Mouse (Mus musculus) stomach, embryonic 15.5 days (tissue): ENCODE results near the gene Mex3b. TPM values are rescaled to one million over a fixed set of nuclear protein-coding genes. Genes with fewer than 3 reads are reported as not detected.

Experiments used
- ATAC-seq: fragments of 200-750 bp; cut with Nextera tagmentation; 2 replicates; pipeline ENCODE4 v1.8.0; 2017; ENCODE audit warnings: low read depth, moderate number of reproducible peaks, moderate TSS enrichment; ENCODE audit not compliant: insufficient read depth, low FRiP score
- H3K27ac ChIP-seq: fragments of 300-500 bp; sonication (generic); 2 replicates; pipeline ENCODE4 v1.5.1; 2015; ENCODE audit warnings: mild to moderate bottlenecking, inconsistent platforms
- H3K27me3 ChIP-seq: fragments of 300-500 bp; sonication (generic); replicated peaks from 2 replicates; pipeline ENCODE4 v1.6.1; 2015; ENCODE audit warnings: inconsistent platforms
- H3K36me3 ChIP-seq: fragments of 300-500 bp; sonication (generic); 2 replicates; pipeline ENCODE4 v1.6.1; 2015; ENCODE audit warnings: inconsistent platforms
- H3K4me1 ChIP-seq: fragments of 300-500 bp; sonication (generic); 2 replicates; pipeline ENCODE4 v1.6.1; 2015; ENCODE audit warnings: inconsistent platforms
- H3K4me2 ChIP-seq: fragments of 300-500 bp; sonication (generic); 2 replicates; pipeline ENCODE4 v1.6.1; 2015; ENCODE audit warnings: mild to moderate bottlenecking, inconsistent platforms
- H3K4me3 ChIP-seq: fragments of 300-500 bp; sonication (generic); replicated peaks from 2 replicates; pipeline ENCODE4 v1.5.1; 2015; ENCODE audit warnings: inconsistent platforms
- H3K9ac ChIP-seq: fragments of 300-500 bp; sonication (generic); 2 replicates; pipeline ENCODE4 v1.6.1; 2015; ENCODE audit warnings: inconsistent platforms
- H3K9me3 ChIP-seq: fragments of 300-500 bp; sonication (generic); 2 replicates; pipeline ENCODE4 v1.6.1; 2016; ENCODE audit warnings: inconsistent platforms
- WGBS: fragments of 180-500 bp; shearing (Covaris S2); methylation state at CpG from one replicate; pipeline ENCODE4 v1.1.7; 2015; 5-methylcytosine and 5-hydroxymethylcytosine counted together
- polyA plus RNA-seq: library from polyadenylated mRNA; unstranded; fragments of >200 nt; fragmentation: Nextera tagmentation; extraction: Ambion mirVana; gene quantifications from 2 replicates; pipeline ENCODE4 v1.2.1, GENCODE M21; 2015

The Mex3b gene
- polyA plus RNA-seq, 1 experiment from 2014 or later = 8.8 TPM

GRCm38 (mm10) chr7:82868309-82869230 is 1.4 kb downstream of the Mex3b start:
- Histone ChIP-seq H3K36me3 (no peaks in the 10 kb centered on the region), H3K9me3 (no peaks in the 10 kb centered on the region), H3K9ac (peak overlapping the region; percentile 85), H3K4me2 (peak overlapping the region; percentile 94), H3K27me3 (no peaks in the 10 kb centered on the region), H3K27ac (peak overlapping the region; percentile 99), H3K4me3 (peak overlapping the region; percentile 83), H3K4me1 (peaks cover 13% of the 10 kb centered on the region)
- no peak for ATAC-seq
- 2% methylated on average over 56 of the region's 56 CpGs for WGBS

- peaks cover 13% of the 10 kb centered on the region for H3K4me1 ChIP-seq
- ATAC-seq = no peak
- H3K9ac ChIP-seq = peak overlapping the region; percentile 30
- peak overlapping the region; percentile 83 for H3K4me3 ChIP-seq
- H3K36me3 ChIP-seq = no peaks in the 10 kb centered on the region
- 8% methylated on average over 56 of the region's 56 CpGs for WGBS
- H3K27me3 ChIP-seq = no peaks in the 10 kb centered on the region
- peak overlapping the region; percentile 94 for H3K4me2 ChIP-seq
- no peaks in the 10 kb centered on the region for H3K9me3 ChIP-seq
- no peak overlapping the region for H3K27ac ChIP-seq
Observed at GRCm38 (mm10) chr7:82869231-82870147, 2.4 kb downstream of the Mex3b start.

- Histone ChIP-seq H3K4me3 (peak overlapping the region; percentile 83), H3K4me2 (peak overlapping the region; percentile 94), H3K27me3 (no peaks in the 10 kb centered on the region), H3K36me3 (no peaks in the 10 kb centered on the region), H3K27ac (no peak overlapping the region), H3K9ac (peak overlapping the region; percentile 30; the same call in 1 of the 2 replicates), H3K4me1 (peaks cover 13% of the 10 kb centered on the region), H3K9me3 (no peaks in the 10 kb centered on the region)
- no peak for ATAC-seq
- WGBS = 25% methylated on average over 18 of the region's 18 CpGs
Observed at GRCm38 (mm10) chr7:82870148-82870513, 3.0 kb downstream of the Mex3b start.

- WGBS = 62% methylated on average over 4 of the region's 5 CpGs
- ATAC-seq = no peak
- no peaks in the 10 kb centered on the region for H3K27me3 ChIP-seq
- H3K36me3 ChIP-seq = no peaks in the 10 kb centered on the region
- 0 out of 2 replicates have a peak, but pooled peaks cover 2% of the 10 kb centered on the region for H3K9me3 ChIP-seq
- no peak overlapping the region for H3K4me2 ChIP-seq
- no peak overlapping the region for H3K4me3 ChIP-seq
- no peaks in the 10 kb centered on the region for H3K4me1 ChIP-seq
- no peak overlapping the region for H3K27ac ChIP-seq
- no peak overlapping the region for H3K9ac ChIP-seq
Observed at GRCm38 (mm10) chr7:82876551-82876950, 9.4 kb downstream of the Mex3b start.

- Histone ChIP-seq H3K9me3 (0 out of 2 replicates have a peak, but pooled peaks cover 2% of the 10 kb centered on the region), H3K27ac (no peak overlapping the region), H3K4me2 (no peak overlapping the region), H3K27me3 (no peaks in the 10 kb centered on the region), H3K4me1 (no peaks in the 10 kb centered on the region), H3K36me3 (no peaks in the 10 kb centered on the region), H3K9ac (no peak overlapping the region), H3K4me3 (no peak overlapping the region)
- 85% methylated on average over 5 of the region's 5 CpGs for WGBS
- no peak for ATAC-seq
Observed at GRCm38 (mm10) chr7:82880016-82880415, 12.9 kb downstream of the Mex3b start.

GRCm38 (mm10) chr7:82880700-82881099 is 13.6 kb downstream of the Mex3b start:
- no peaks in the 10 kb centered on the region for H3K36me3 ChIP-seq
- WGBS = 81% methylated on average over 5 of the region's 5 CpGs
- no peak for ATAC-seq

GRCm38 (mm10) chr7:82890317-82890850 is 23.3 kb downstream of the Mex3b start:
- no peaks in the 10 kb centered on the region for H3K27me3 ChIP-seq
- no peaks in the 10 kb centered on the region for H3K4me1 ChIP-seq
- H3K4me3 ChIP-seq = no peak overlapping the region
- no peak overlapping the region for H3K9ac ChIP-seq
- H3K36me3 ChIP-seq = no peaks in the 10 kb centered on the region
- 72% methylated on average over 6 of the region's 6 CpGs for WGBS
- no peak for ATAC-seq
- H3K4me2 ChIP-seq = no peak overlapping the region
- H3K27ac ChIP-seq = no peak overlapping the region
- no peaks in the 10 kb centered on the region for H3K9me3 ChIP-seq

More at GRCm38 (mm10) chr7:82880700-82881099, 13.6 kb downstream of the Mex3b start:
- Histone ChIP-seq H3K4me2 (no peak overlapping the region), H3K4me1 (no peaks in the 10 kb centered on the region), H3K27me3 (no peaks in the 10 kb centered on the region), H3K4me3 (no peak overlapping the region), H3K9ac (no peak overlapping the region), H3K27ac (no peak overlapping the region), H3K9me3 (0 out of 2 replicates have a peak, but pooled peaks cover 2% of the 10 kb centered on the region)

GRCm38 (mm10) chr7:82890875-82891515 is 23.9 kb downstream of the Mex3b start:
- H3K4me2 ChIP-seq = no peak overlapping the region
- H3K4me3 ChIP-seq = no peak overlapping the region
- no peaks in the 10 kb centered on the region for H3K36me3 ChIP-seq
- 13% methylated on average over 1 of the region's 1 CpGs for WGBS
- no peaks in the 10 kb centered on the region for H3K27me3 ChIP-seq
- ATAC-seq = no peak
- H3K9ac ChIP-seq = no peak overlapping the region
- H3K27ac ChIP-seq = no peak overlapping the region
- H3K4me1 ChIP-seq = no peaks in the 10 kb centered on the region
- no peaks in the 10 kb centered on the region for H3K9me3 ChIP-seq

- no peak overlapping the region for H3K4me2 ChIP-seq
- no peaks in the 10 kb centered on the region for H3K9me3 ChIP-seq
- ATAC-seq = no peak
- H3K9ac ChIP-seq = no peak overlapping the region
- 36% methylated on average over 1 of the region's 1 CpGs for WGBS
- no peaks in the 10 kb centered on the region for H3K4me1 ChIP-seq
- no peak overlapping the region for H3K4me3 ChIP-seq
- H3K36me3 ChIP-seq = no peaks in the 10 kb centered on the region
- no peak overlapping the region for H3K27ac ChIP-seq
- no peaks in the 10 kb centered on the region for H3K27me3 ChIP-seq
Observed at GRCm38 (mm10) chr7:82894366-82894765, 27.2 kb downstream of the Mex3b start.

GRCm38 (mm10) chr7:82895606-82896005 is 28.5 kb downstream of the Mex3b start:
- no peaks in the 10 kb centered on the region for H3K9me3 ChIP-seq
- ATAC-seq = no peak
- no peak overlapping the region for H3K4me2 ChIP-seq
- H3K27ac ChIP-seq = no peak overlapping the region
- WGBS = 41% methylated on average over 2 of the region's 2 CpGs
- no peak overlapping the region for H3K4me3 ChIP-seq
- H3K9ac ChIP-seq = no peak overlapping the region
- H3K4me1 ChIP-seq = no peaks in the 10 kb centered on the region
- no peaks in the 10 kb centered on the region for H3K27me3 ChIP-seq
- H3K36me3 ChIP-seq = no peaks in the 10 kb centered on the region

- no peaks in the 10 kb centered on the region for H3K27me3 ChIP-seq
- H3K9me3 ChIP-seq = no peaks in the 10 kb centered on the region
- H3K27ac ChIP-seq = no peak overlapping the region
- 71% methylated on average over 3 of the region's 3 CpGs for WGBS
- no peaks in the 10 kb centered on the region for H3K4me1 ChIP-seq
- H3K4me2 ChIP-seq = no peak overlapping the region
- no peak overlapping the region for H3K9ac ChIP-seq
- H3K36me3 ChIP-seq = no peaks in the 10 kb centered on the region
- H3K4me3 ChIP-seq = no peak overlapping the region
- ATAC-seq = no peak
Observed at GRCm38 (mm10) chr7:82896750-82897149, 29.6 kb downstream of the Mex3b start.
